Mouse (Mus musculus): ENCODE data around the gene Tmem196. TPM values are rescaled to one million over a fixed set of nuclear protein-coding genes. Genes with fewer than 3 reads are reported as not detected.

Gene Tmem196
- polyA plus RNA-seq (2014; fragmentation: Nextera tagmentation; extraction: Ambion mirVana), result 0.45 and 0.62 TPM in 2 replicates

- Histone ChIP-seq H3K9me3 (ENCODE audit: low read depth, low read length) (no peaks in the 10 kb centered on the region), H3K27me3 (ENCODE audit: insufficient read depth, low read length) (peaks cover 12% of the 10 kb centered on the region; the same call in 1 of the 2 replicates), H3K9ac (peak within 1 kb of the TSS; percentile 14; the same call in 1 of the 2 replicates), H3K27ac (ENCODE audit: low read depth) (no peak within 1 kb of the TSS), H3K4me1 (ENCODE audit: insufficient read depth) (no peaks in the 10 kb centered on the region), H3K4me3 (ENCODE audit: low read depth, low read length) (peak within 1 kb of the TSS; percentile 36), H3K4me2 (peak within 1 kb of the TSS; percentile 61), H3K36me3 (ENCODE audit: insufficient read depth) (no peaks in the 10 kb centered on the region)
- WGBS, result 2% methylated on average over 25 of the region's 25 CpGs
- DNase-seq, result peak; percentile 47
- TF ChIP-seq CTCF (IDR thresholded peaks at IDR 0.05; ENCODE audit: low read depth), result no peak
- ATAC-seq (ENCODE audit: insufficient read depth), result peak; percentile 76
These were observed at the start of gene Tmem196 for GRCm38 (mm10) chr12:119945589-119946310. Gene Tmem196 (plus strand): TSS chr12:119945822.

GRCm38 (mm10) chr12:119946311-119946692 is 680 bp downstream of the Tmem196 start:
- no peak for TF ChIP-seq CTCF (IDR thresholded peaks at IDR 0.05; ENCODE audit: low read depth)
- Histone ChIP-seq H3K36me3 (ENCODE audit: insufficient read depth) (no peaks in the 10 kb centered on the region), H3K27ac (ENCODE audit: low read depth) (no peak overlapping the region), H3K27me3 (ENCODE audit: insufficient read depth, low read length) (peaks cover 12% of the 10 kb centered on the region; the same call in 1 of the 2 replicates), H3K4me3 (ENCODE audit: low read depth, low read length) (peak overlapping the region; percentile 36), H3K9ac (peak overlapping the region; percentile 14; the same call in 1 of the 2 replicates), H3K9me3 (ENCODE audit: low read depth, low read length) (no peaks in the 10 kb centered on the region), H3K4me1 (ENCODE audit: insufficient read depth) (no peaks in the 10 kb centered on the region), H3K4me2 (peak overlapping the region; percentile 61)
- 4% methylated on average over 14 of the region's 14 CpGs for WGBS
- DNase-seq (peak; percentile 11), ATAC-seq (ENCODE audit: insufficient read depth) (peak; percentile 66; the same call in 1 of the 2 replicates)

- Histone ChIP-seq H3K9me3 (ENCODE audit: low read depth, low read length) (no peaks in the 10 kb centered on the region), H3K27ac (ENCODE audit: low read depth) (no peak overlapping the region), H3K4me2 (no peak overlapping the region), H3K9ac (no peak overlapping the region), H3K36me3 (ENCODE audit: insufficient read depth) (no peaks in the 10 kb centered on the region), H3K4me1 (ENCODE audit: insufficient read depth) (no peaks in the 10 kb centered on the region), H3K27me3 (ENCODE audit: insufficient read depth, low read length) (no peaks in the 10 kb centered on the region), H3K4me3 (ENCODE audit: low read depth, low read length) (no peak overlapping the region)
- ATAC-seq (ENCODE audit: insufficient read depth) (no peak), DNase-seq (no peak)
- 62% methylated on average over 3 of the region's 3 CpGs for WGBS
- no peak for TF ChIP-seq CTCF (IDR thresholded peaks at IDR 0.05; ENCODE audit: low read depth)
These were observed 11.4 kb downstream of the Tmem196 start for GRCm38 (mm10) chr12:119957041-119957440.

- no peak overlapping the region for H3K27ac ChIP-seq (ENCODE audit: low read depth)
- TF ChIP-seq CTCF (IDR thresholded peaks at IDR 0.05; ENCODE audit: low read depth), result no peak
- no peak overlapping the region for H3K4me3 ChIP-seq (ENCODE audit: low read depth, low read length)
- H3K4me2 ChIP-seq, result no peak overlapping the region
- ATAC-seq (ENCODE audit: insufficient read depth) (no peak), DNase-seq (peak; percentile 76)
- WGBS, result 27% methylated on average over 1 of the region's 1 CpGs
- H3K27me3 ChIP-seq (ENCODE audit: insufficient read depth, low read length), result no peaks in the 10 kb centered on the region
- no peaks in the 10 kb centered on the region for H3K4me1 ChIP-seq (ENCODE audit: insufficient read depth)
- no peak overlapping the region for H3K9ac ChIP-seq
- H3K36me3 ChIP-seq (ENCODE audit: insufficient read depth), result no peaks in the 10 kb centered on the region
- no peaks in the 10 kb centered on the region for H3K9me3 ChIP-seq (ENCODE audit: low read depth, low read length)
These were observed 15.1 kb downstream of the Tmem196 start for GRCm38 (mm10) chr12:119960730-119961129.

GRCm38 (mm10) chr12:119965373-119965772 is 19.8 kb downstream of the Tmem196 start:
- Histone ChIP-seq H3K36me3 (ENCODE audit: insufficient read depth) (no peaks in the 10 kb centered on the region), H3K4me3 (ENCODE audit: low read depth, low read length) (no peak overlapping the region), H3K4me1 (ENCODE audit: insufficient read depth) (no peaks in the 10 kb centered on the region), H3K4me2 (no peak overlapping the region), H3K27ac (ENCODE audit: low read depth) (no peak overlapping the region), H3K9ac (no peak overlapping the region), H3K27me3 (ENCODE audit: insufficient read depth, low read length) (no peaks in the 10 kb centered on the region), H3K9me3 (ENCODE audit: low read depth, low read length) (no peaks in the 10 kb centered on the region)
- TF ChIP-seq CTCF (IDR thresholded peaks at IDR 0.05; ENCODE audit: low read depth), result no peak
- no peak for ATAC-seq (ENCODE audit: insufficient read depth)
- no peak for DNase-seq

- H3K36me3 ChIP-seq (ENCODE audit: insufficient read depth), result no peaks in the 10 kb centered on the region
- H3K9ac ChIP-seq, result no peak overlapping the region
- no peak overlapping the region for H3K27ac ChIP-seq (ENCODE audit: low read depth)
- no peak for TF ChIP-seq CTCF (IDR thresholded peaks at IDR 0.05; ENCODE audit: low read depth)
- ATAC-seq (ENCODE audit: insufficient read depth), result no peak
- no peaks in the 10 kb centered on the region for H3K27me3 ChIP-seq (ENCODE audit: insufficient read depth, low read length)
- H3K4me1 ChIP-seq (ENCODE audit: insufficient read depth), result no peaks in the 10 kb centered on the region
- H3K4me2 ChIP-seq, result no peak overlapping the region
- no peaks in the 10 kb centered on the region for H3K9me3 ChIP-seq (ENCODE audit: low read depth, low read length)
- DNase-seq, result no peak
- H3K4me3 ChIP-seq (ENCODE audit: low read depth, low read length), result no peak overlapping the region
These were observed 24.4 kb downstream of the Tmem196 start for GRCm38 (mm10) chr12:119970068-119970467.

- no peak overlapping the region for H3K9ac ChIP-seq
- no peaks in the 10 kb centered on the region for H3K9me3 ChIP-seq (ENCODE audit: low read depth, low read length)
- H3K4me3 ChIP-seq (ENCODE audit: low read depth, low read length), result no peak overlapping the region
- H3K4me1 ChIP-seq (ENCODE audit: insufficient read depth), result no peaks in the 10 kb centered on the region
- H3K27ac ChIP-seq (ENCODE audit: low read depth), result no peak overlapping the region
- peak; percentile 74 for TF ChIP-seq CTCF (IDR thresholded peaks at IDR 0.05; ENCODE audit: low read depth)
- ATAC-seq (ENCODE audit: insufficient read depth), result no peak
- no peak overlapping the region for H3K4me2 ChIP-seq
- peak; percentile 86 for DNase-seq
- no peaks in the 10 kb centered on the region for H3K27me3 ChIP-seq (ENCODE audit: insufficient read depth, low read length)
- WGBS, result 1% methylated on average over 2 of the region's 2 CpGs
- H3K36me3 ChIP-seq (ENCODE audit: insufficient read depth), result no peaks in the 10 kb centered on the region
These were observed 36.1 kb downstream of the Tmem196 start for GRCm38 (mm10) chr12:119981731-119982130.

All from lung, embryonic 14.5 days (tissue).